Mouse (Mus musculus) midbrain, postnatal 0 days (tissue): Measurements from ENCODE around the gene Sema4d. TPM values are rescaled to one million over a fixed set of nuclear protein-coding genes. Genes with fewer than 3 reads are reported as not detected.
"Not testable (repeated sequence)": the region's sequence is repeated elsewhere in the genome, so short reads cannot be mapped to it uniquely, and the experiment has no call there.

Source experiments
- ATAC-seq: fragments of 200-750 bp; cut with Nextera tagmentation; 2 replicates; pipeline ENCODE4 v1.8.0; 2017; ENCODE audit warnings: moderate number of reproducible peaks, mild to moderate bottlenecking, moderate TSS enrichment, moderate library complexity; ENCODE audit not compliant: low FRiP score
- DNase-seq: peaks from one replicate; pipeline ENCODE4 v3.0.0-alpha.2; 2015; ENCODE audit warnings: low spot score
- H3K27ac ChIP-seq: fragments of 300-500 bp; sonication (generic); 2 replicates; pipeline ENCODE4 v1.5.1; 2014; ENCODE audit warnings: low read depth, mild to moderate bottlenecking, low read length, mixed read lengths
- H3K27me3 ChIP-seq: fragments of 300-500 bp; sonication (generic); 2 replicates; pipeline ENCODE4 v1.6.1; 2014; ENCODE audit warnings: low read length, control low read depth, mixed read lengths; ENCODE audit not compliant: insufficient read depth
- H3K36me3 ChIP-seq: fragments of 300-500 bp; sonication (generic); 2 replicates; pipeline ENCODE4 v1.6.1; 2014; ENCODE audit warnings: low read length, control low read depth, mixed read lengths; ENCODE audit not compliant: insufficient read depth
- H3K4me1 ChIP-seq: fragments of 300-500 bp; sonication (generic); 2 replicates; pipeline ENCODE4 v1.6.1; 2014; ENCODE audit warnings: mild to moderate bottlenecking, control low read depth, antibody characterized with exemption, low read length, mixed read lengths; ENCODE audit not compliant: insufficient read depth
- H3K4me2 ChIP-seq: fragments of 300-500 bp; sonication (generic); 2 replicates; pipeline ENCODE4 v1.6.1; 2014; ENCODE audit warnings: low read depth, mild to moderate bottlenecking, low read length, mixed read lengths; ENCODE audit not compliant: poor library complexity, severe bottlenecking
- H3K4me3 ChIP-seq: fragments of 300-500 bp; sonication (generic); 2 replicates; pipeline ENCODE4 v1.5.1; 2014; ENCODE audit warnings: low read depth, mild to moderate bottlenecking, low read length, moderate library complexity
- H3K9ac ChIP-seq: fragments of 300-500 bp; sonication (generic); replicated peaks from 2 replicates; pipeline ENCODE4 v1.6.1; 2014; ENCODE audit warnings: mild to moderate bottlenecking, low read length, moderate library complexity, mixed read lengths; ENCODE audit not compliant: poor library complexity, severe bottlenecking
- H3K9me3 ChIP-seq: fragments of 300-500 bp; sonication (generic); 2 replicates; pipeline ENCODE4 v1.6.1; 2016; ENCODE audit warnings: low read length, control low read depth
- CTCF ChIP-seq: IDR thresholded peaks from 2 replicates; pipeline ENCODE4 v1.5.1; 2016; ENCODE audit warnings: antibody characterized with exemption, mild to moderate bottlenecking
- WGBS: fragments of 180-500 bp; shearing (Covaris S2); extraction: QIAGEN DNeasy Blood & Tissue Kit; methylation state at CpG from one replicate; pipeline ENCODE4 v1.1.7; 2014; 5-methylcytosine and 5-hydroxymethylcytosine counted together
- polyA plus RNA-seq: library from polyadenylated mRNA; unstranded; fragments of >200 nt; fragmentation: Nextera tagmentation; extraction: Ambion mirVana; gene quantifications from 2 replicates; pipeline ENCODE4 v1.2.1, GENCODE M21; 2015
- total RNA-seq: library from RNA; depleted of rRNA; stranded (reverse); fragments of >200 nt; gene quantifications from 2 replicates; pipeline ENCODE4 v1.2.3, GENCODE M21; 2014

The Sema4d gene
- total and polyA plus RNA-seq, 2 experiments from 2014 or later = 13.7 to 19.3 TPM

DNA sequence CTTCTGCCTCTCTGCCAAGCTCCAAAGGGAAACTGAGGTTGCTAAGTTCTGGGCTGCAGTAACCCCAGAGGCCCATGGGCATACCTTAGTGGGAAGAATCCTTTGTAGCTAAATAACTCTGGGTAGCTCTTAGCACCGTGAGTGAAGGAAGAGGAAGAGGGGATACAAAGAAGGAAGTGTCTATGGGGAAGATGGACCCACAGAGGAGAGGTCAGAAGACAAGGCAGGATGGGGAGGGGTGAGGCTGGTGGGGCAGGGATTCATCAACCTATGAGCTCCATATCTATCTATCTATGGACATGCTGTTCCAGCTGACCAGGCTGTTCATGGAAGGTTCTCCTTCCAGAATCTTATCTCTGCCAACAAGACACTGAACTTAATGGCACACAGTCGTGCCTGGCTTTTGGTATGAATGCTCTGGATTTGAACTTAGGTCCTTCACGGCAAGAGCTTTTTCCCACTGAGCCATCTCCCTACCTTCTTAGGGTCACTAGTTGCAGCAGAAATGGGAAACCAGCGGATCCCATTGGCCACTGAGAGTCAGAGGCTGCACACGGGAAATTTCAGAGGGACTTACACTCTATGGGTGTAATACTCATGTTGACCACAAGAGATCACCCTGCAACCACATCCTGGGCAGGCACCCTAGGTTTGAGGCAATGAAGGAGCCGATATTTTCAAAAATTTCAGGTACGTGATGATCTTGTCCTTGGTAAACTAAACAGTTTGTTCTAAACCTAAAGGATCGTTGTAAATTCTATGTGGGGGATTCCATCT lies 45.9 kb upstream of the Sema4d start:
- Histone ChIP-seq H3K9me3 (no peaks in the 10 kb centered on the region), H3K4me3 (no peak overlapping the region), H3K4me1 (0 out of 2 replicates have a peak, but pooled peaks cover 3% of the 10 kb centered on the region), H3K4me2 (no peak overlapping the region), H3K9ac (no peak overlapping the region), H3K27me3 (peaks cover 32% of the 10 kb centered on the region), H3K27ac (no peak overlapping the region), H3K36me3 (no peaks in the 10 kb centered on the region)
- ATAC-seq (0 out of 2 replicates have a peak, but pooled peaks have one; percentile 62), DNase-seq (peak; percentile 79)
- WGBS = 20% methylated on average over 8 of the region's 8 CpGs
- peak; percentile 97 for TF ChIP-seq CTCF

DNA sequence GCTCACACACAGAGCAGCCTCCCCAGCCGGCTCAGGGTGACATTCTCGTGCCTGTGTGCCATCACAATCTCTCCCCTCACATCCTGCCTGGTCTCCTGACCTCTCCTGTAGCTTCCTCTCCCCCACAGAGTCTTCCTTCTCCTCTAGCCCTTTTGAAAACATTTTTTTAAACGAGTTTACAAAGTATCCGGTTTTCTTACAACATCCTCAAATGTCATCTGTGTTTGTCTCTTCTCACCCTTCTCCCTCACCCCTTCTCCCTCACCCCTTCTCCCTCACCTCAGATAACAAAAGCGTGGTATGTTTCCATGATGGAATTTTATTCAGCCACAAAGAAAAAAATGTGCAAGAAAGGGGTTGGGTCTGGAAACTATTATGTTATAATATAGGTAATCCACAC lies 43.9 kb upstream of the Sema4d start:
- Histone ChIP-seq H3K27ac (no peak overlapping the region), H3K9ac (no peak overlapping the region), H3K4me1 (0 out of 2 replicates have a peak, but pooled peaks cover 3% of the 10 kb centered on the region), H3K27me3 (peaks cover 32% of the 10 kb centered on the region), H3K9me3 (no peaks in the 10 kb centered on the region), H3K4me2 (no peak overlapping the region), H3K36me3 (no peaks in the 10 kb centered on the region), H3K4me3 (no peak overlapping the region)
- TF ChIP-seq CTCF = no peak
- DNase-seq = no peak
- no peak for ATAC-seq
- 53% methylated on average over 5 of the region's 5 CpGs for WGBS

GRCm38 (mm10) chr13:51835208-51835607 lies 41.7 kb upstream of the Sema4d start:
- not testable (repeated sequence) for DNase-seq, H3K27ac ChIP-seq, H3K36me3 ChIP-seq, H3K4me3 ChIP-seq, H3K9me3 ChIP-seq, H3K9ac ChIP-seq, H3K4me2 ChIP-seq, ATAC-seq, H3K4me1 ChIP-seq
- WGBS = 89% methylated on average over 4 of the region's 4 CpGs
- H3K27me3 ChIP-seq = peaks cover 13% of the 10 kb centered on the region

DNA sequence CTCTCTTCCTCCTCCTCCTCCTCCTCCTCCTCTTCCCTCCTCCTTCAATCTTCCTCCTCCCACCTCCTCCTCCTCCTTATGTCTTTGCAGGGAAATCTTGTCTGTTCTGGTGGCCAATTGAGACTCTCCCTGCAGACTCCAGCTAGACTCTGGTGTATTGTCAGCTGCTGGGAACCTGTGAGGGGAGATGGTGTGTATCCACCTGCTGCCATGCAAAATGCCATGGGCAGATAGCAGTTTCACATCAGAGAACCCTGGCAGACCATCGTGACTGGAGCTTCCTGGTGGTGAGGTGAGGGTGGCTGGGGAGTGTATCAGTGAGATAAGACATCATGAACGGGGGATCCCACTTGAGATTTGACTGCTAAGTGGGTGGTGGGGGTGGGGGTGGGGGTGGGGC lies 41.0 kb upstream of the Sema4d start:
- no peak for TF ChIP-seq CTCF
- H3K36me3 ChIP-seq = no peaks in the 10 kb centered on the region
- no peak for DNase-seq
- no peak for ATAC-seq
- H3K4me1 ChIP-seq = no peaks in the 10 kb centered on the region
- H3K9ac ChIP-seq = no peak overlapping the region
- WGBS = 59% methylated on average over 2 of the region's 2 CpGs
- no peak overlapping the region for H3K4me3 ChIP-seq
- H3K27ac ChIP-seq = no peak overlapping the region
- no peaks in the 10 kb centered on the region for H3K9me3 ChIP-seq
- no peak overlapping the region for H3K4me2 ChIP-seq
- peaks cover 13% of the 10 kb centered on the region for H3K27me3 ChIP-seq

DNA sequence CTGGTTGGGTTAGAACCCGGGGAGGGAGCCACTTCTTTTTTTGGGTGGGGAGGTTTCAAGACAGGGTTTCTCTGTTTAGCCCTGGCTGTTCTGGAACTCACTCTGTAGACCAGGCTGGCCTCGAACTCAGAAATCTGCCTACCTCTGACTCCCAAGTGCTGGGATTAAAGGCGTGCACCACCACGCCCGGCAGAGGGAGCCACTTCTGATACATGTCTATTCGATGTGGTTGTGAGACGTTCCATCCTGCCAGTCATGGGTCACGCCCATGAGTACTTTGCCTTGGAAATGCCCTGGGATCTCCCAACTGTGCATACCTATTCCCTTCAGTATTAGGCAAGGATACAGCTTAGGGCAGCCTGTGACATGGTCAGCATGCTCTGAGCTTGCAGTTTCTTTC lies 40.5 kb upstream of the Sema4d start:
- H3K4me3 ChIP-seq, DNase-seq, H3K9me3 ChIP-seq, H3K36me3 ChIP-seq, H3K9ac ChIP-seq, ATAC-seq, H3K4me1 ChIP-seq, H3K27ac ChIP-seq, H3K4me2 ChIP-seq, H3K27me3 ChIP-seq: not testable (repeated sequence)
- TF ChIP-seq CTCF = 0 out of 2 replicates have a peak, but pooled peaks have one; percentile 10
- 73% methylated on average over 8 of the region's 8 CpGs for WGBS

DNA sequence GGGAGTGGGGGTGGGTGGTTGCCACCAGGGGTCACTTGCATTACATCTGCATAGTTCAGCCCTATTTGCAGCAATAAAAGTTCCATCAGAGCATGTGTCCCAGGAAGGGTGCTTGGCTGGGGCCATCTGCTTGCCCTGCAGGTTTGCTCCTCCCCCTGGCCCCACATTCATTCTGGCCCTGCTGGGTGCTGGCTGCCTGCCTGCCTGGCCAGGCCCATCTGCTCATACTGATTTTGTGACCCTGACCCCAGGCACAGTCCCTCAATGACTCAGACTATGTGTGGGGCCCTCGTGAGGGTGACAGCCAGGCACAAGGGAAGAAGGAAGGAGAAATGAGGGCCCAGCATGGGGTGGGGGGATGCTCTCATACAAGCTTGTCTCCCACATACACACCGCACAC lies 40.1 kb upstream of the Sema4d start:
- 56% methylated on average over 2 of the region's 2 CpGs for WGBS
- peaks cover 5% of the 10 kb centered on the region for H3K27me3 ChIP-seq
- DNase-seq (no peak), ATAC-seq (no peak)
- H3K27ac ChIP-seq = no peak overlapping the region
- TF ChIP-seq CTCF = no peak
- no peak overlapping the region for H3K9ac ChIP-seq
- no peaks in the 10 kb centered on the region for H3K4me1 ChIP-seq
- no peak overlapping the region for H3K4me3 ChIP-seq
- H3K4me2 ChIP-seq = no peak overlapping the region
- H3K9me3 ChIP-seq = no peaks in the 10 kb centered on the region
- no peaks in the 10 kb centered on the region for H3K36me3 ChIP-seq
